Mouse (Mus musculus): ENCODE data around the gene Cdc45.
A peak's percentile ranks its signal among the peaks of the same experiment; 100 is the strongest.

DNA sequence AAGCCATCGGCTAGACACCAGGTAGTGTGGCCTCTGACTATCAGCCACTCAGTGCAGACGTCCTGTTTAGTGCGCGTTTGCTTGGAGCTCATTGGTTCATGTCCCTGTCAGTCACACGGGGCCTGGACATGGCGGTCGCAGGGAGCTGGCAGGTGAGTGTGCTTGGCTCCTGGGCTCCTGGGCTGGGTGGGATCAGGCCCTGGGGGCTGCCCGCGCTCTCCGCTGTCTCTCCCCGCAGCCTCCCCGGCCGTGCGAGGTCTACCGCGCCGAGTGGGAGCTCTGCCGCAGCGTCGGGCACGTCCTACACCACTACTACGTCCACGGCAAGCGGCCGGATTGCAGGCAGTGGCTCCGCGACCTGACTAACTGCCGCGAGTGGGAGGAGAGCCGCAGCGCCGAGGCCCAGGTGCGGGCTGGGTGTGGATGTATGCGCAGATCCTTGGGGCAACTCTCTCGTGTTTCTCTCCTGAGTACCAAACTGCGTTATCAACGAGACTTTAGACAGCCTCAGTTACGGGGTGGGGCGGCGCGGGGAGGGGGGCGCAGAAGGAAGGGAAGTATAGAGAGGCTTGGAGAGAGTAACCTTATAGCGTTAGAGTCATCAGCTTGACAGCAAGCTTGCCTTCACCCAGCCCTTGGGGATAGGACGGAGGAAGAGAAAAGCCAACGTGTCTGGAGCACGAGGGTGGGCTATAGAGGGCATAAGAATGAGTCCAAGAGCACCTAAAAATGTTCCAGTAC, 24.9 kb upstream of the Cdc45 start, which contains the start of the genes 2510002D24Rik and Gm28539:
- TF ChIP-seq NELFE (IDR thresholded peaks at IDR 0.05; ENCODE audit: low read depth, low read length), result peak; percentile 84
- no peak for TF ChIP-seq RAD21 (IDR thresholded peaks at IDR 0.05; ENCODE audit: low read depth, low read length)
- no peak for TF ChIP-seq SIN3A (IDR thresholded peaks at IDR 0.05; ENCODE audit: low read length)
- no peak for TF ChIP-seq CTCF (IDR thresholded peaks at IDR 0.05 in 2 of 3, conservative IDR thresholded peaks at IDR 0.05 in 1 of 3; ENCODE audit: control insufficient read depth in 1 of 3, insufficient read depth in 1 of 3, low read depth in 2 of 3, low read length in 3 of 3, poor library complexity in 1 of 3, severe bottlenecking in 1 of 3)
- TF ChIP-seq UBTF (IDR thresholded peaks at IDR 0.05; ENCODE audit: borderline replicate concordance, insufficient read depth, low read depth, low read length), result no peak
- no peak for TF ChIP-seq MEF2A (IDR thresholded peaks at IDR 0.05; ENCODE audit: extremely low read depth, insufficient replicate concordance, low read depth, low read length, poor library complexity, severe bottlenecking)
- TF ChIP-seq MAZ (IDR thresholded peaks at IDR 0.05; ENCODE audit: low read depth, low read length), result peak; percentile 78
- no peak for TF ChIP-seq GATA1 (IDR thresholded peaks at IDR 0.05; ENCODE audit: low read depth, low read length)
- TF ChIP-seq ZKSCAN1 (IDR thresholded peaks at IDR 0.05; ENCODE audit: low read depth, low read length), result no peak
